Mouse (Mus musculus): ENCODE results near the gene Fbxl17.

Fbxl17 gene

GRCm38 (mm10) chr17:63279144-63279543, 220.7 kb downstream of the Fbxl17 start:
- no peak for DNase-seq (ENCODE audit: low spot score in 2 of 2)

GRCm38 (mm10) chr17:63273353-63273752, 226.5 kb downstream of the Fbxl17 start:
- DNase-seq (ENCODE audit: low spot score in 2 of 2) = no peak

- DNase-seq (ENCODE audit: low spot score in 2 of 2) = no peak
These were observed 226.9 kb downstream of the Fbxl17 start for GRCm38 (mm10) chr17:63272914-63273313.

- DNase-seq (ENCODE audit: low spot score in 2 of 2) = no peak
These were observed 228.8 kb downstream of the Fbxl17 start for GRCm38 (mm10) chr17:63271000-63271399.

GRCm38 (mm10) chr17:63270513-63270912, 229.3 kb downstream of the Fbxl17 start:
- DNase-seq (ENCODE audit: low spot score in 2 of 2) = no peak

GRCm38 (mm10) chr17:63262674-63263073, 237.1 kb downstream of the Fbxl17 start:
- DNase-seq (ENCODE audit: low spot score in 2 of 2) = no peak

GRCm38 (mm10) chr17:63261508-63262141, 238.2 kb downstream of the Fbxl17 start:
- DNase-seq (ENCODE audit: low spot score in 2 of 2) = no peak

GRCm38 (mm10) chr17:63259091-63259490, 240.7 kb downstream of the Fbxl17 start:
- DNase-seq (ENCODE audit: low spot score in 2 of 2) = no peak

GRCm38 (mm10) chr17:63246144-63246619, 253.6 kb downstream of the Fbxl17 start:
- DNase-seq (ENCODE audit: low spot score in 2 of 2) = no peak

- no peak for DNase-seq (ENCODE audit: low spot score in 2 of 2)
These were observed 254.3 kb downstream of the Fbxl17 start for GRCm38 (mm10) chr17:63245472-63245871.

- DNase-seq (ENCODE audit: low spot score in 2 of 2) = no peak
These were observed 257.1 kb downstream of the Fbxl17 start for GRCm38 (mm10) chr17:63242761-63243160.

GRCm38 (mm10) chr17:63240731-63241106, 259.1 kb downstream of the Fbxl17 start:
- no peak for DNase-seq (ENCODE audit: low spot score in 2 of 2)

- DNase-seq (ENCODE audit: low spot score in 2 of 2) = no peak
These were observed 259.6 kb downstream of the Fbxl17 start for GRCm38 (mm10) chr17:63240021-63240730.

GRCm38 (mm10) chr17:63236846-63237245, 263.0 kb downstream of the Fbxl17 start:
- no peak for DNase-seq (ENCODE audit: low spot score in 2 of 2)

- no peak for DNase-seq (ENCODE audit: low spot score in 2 of 2)
These were observed 263.6 kb downstream of the Fbxl17 start for GRCm38 (mm10) chr17:63236221-63236620.

- DNase-seq (ENCODE audit: low spot score in 2 of 2) = no peak
These were observed 264.0 kb downstream of the Fbxl17 start for GRCm38 (mm10) chr17:63235821-63236220.

GRCm38 (mm10) chr17:63229111-63229510, 270.7 kb downstream of the Fbxl17 start:
- DNase-seq (ENCODE audit: low spot score in 2 of 2) = no peak

GRCm38 (mm10) chr17:63226380-63226779, 273.4 kb downstream of the Fbxl17 start:
- DNase-seq (ENCODE audit: low spot score in 2 of 2) = no peak

- no peak for DNase-seq (ENCODE audit: low spot score in 2 of 2)
These were observed 273.9 kb downstream of the Fbxl17 start for GRCm38 (mm10) chr17:63225959-63226358.

GRCm38 (mm10) chr17:63223675-63224074, 276.1 kb downstream of the Fbxl17 start:
- no peak for DNase-seq (ENCODE audit: low spot score in 2 of 2)

GRCm38 (mm10) chr17:63221632-63222031, 278.2 kb downstream of the Fbxl17 start:
- DNase-seq (ENCODE audit: low spot score in 2 of 2) = no peak

- DNase-seq (ENCODE audit: low spot score in 2 of 2) = no peak
These were observed 279.0 kb downstream of the Fbxl17 start for GRCm38 (mm10) chr17:63220821-63221220.

GRCm38 (mm10) chr17:63217016-63217415, 282.8 kb downstream of the Fbxl17 start:
- no peak for DNase-seq (ENCODE audit: low spot score in 2 of 2)
